Mouse (Mus musculus): Measurements from ENCODE around the gene Slc6a18.

Gene Slc6a18

GRCm38 (mm10) chr13:73684412-73684811 is 6.6 kb upstream of the Slc6a18 start:
- DNase-seq = no peak

GRCm38 (mm10) chr13:73683682-73684081 is 5.9 kb upstream of the Slc6a18 start:
- no peak for DNase-seq

GRCm38 (mm10) chr13:73682226-73682625 is 4.4 kb upstream of the Slc6a18 start:
- no peak for DNase-seq

- no peak for DNase-seq
Observed at GRCm38 (mm10) chr13:73680394-73680793, 2.6 kb upstream of the Slc6a18 start.

DNA sequence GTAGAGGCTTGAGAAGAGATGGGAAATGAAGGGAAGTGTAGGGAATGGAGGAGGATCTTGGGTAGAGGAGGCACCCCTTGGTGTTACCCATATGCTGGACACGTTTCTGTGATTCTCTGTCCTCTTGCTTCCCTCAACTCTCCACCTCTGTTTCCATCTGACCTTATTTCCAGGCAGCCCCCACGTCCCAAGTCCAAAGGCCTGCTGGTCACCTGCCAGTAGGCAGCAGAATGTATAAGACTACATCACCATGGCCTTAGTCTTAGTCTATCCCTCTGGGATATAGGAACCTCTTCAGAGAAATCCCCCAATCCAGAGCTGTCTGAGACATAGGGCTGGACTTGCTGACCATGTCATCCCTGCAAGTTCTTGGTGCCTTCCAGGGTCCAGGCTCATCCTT is 1.5 kb upstream of the Slc6a18 start:
- DNase-seq = no peak

- DNase-seq = no peak
Observed at GRCm38 (mm10) chr13:73675161-73675560, 2.7 kb downstream of the Slc6a18 start.

GRCm38 (mm10) chr13:73660163-73660695 is 17.6 kb downstream of the Slc6a18 start:
- DNase-seq = no peak

GRCm38 (mm10) chr13:73658953-73659352 is 18.9 kb downstream of the Slc6a18 start:
- DNase-seq = no peak

GRCm38 (mm10) chr13:73654976-73655375 is 22.8 kb downstream of the Slc6a18 start:
- DNase-seq = no peak

- DNase-seq = no peak
Observed at GRCm38 (mm10) chr13:73653266-73653665, 24.6 kb downstream of the Slc6a18 start.

DNA sequence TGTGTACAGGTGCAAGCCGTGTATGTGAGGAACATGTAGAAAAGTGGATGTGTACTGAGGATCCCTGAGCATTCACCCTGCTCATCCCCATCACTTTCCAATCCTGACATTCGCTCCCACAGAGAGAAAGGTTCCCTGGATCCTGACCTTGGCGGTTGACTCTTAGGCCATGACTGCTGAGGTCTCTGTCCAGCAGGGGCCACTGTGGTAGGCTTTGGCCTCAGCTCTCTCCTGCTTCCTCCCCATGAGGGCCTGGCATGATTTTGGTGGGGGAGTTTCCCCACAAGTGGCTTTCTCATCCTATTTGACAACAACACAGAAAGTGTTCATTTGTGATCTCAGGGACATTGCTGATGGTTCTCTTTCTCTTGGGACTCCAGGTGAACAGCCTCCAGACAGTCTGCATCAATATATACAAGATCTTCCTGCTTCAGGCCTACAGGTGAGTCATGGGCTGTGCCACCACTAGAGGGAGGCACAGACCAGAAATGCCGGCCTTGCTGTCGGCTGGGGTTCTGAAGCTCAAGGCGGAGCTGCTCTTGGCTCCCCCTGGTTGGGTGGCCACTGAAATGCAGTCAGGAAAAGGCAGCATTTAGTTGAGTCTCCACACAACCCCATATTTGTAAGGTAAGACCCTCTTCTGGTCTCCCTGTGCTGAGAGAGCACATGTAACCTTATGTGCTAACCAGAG is 31.3 kb downstream of the Slc6a18 start:
- DNase-seq = peak; percentile 82 to 88

GRCm38 (mm10) chr13:73641296-73641695 is 36.5 kb downstream of the Slc6a18 start:
- peak; percentile 19 to 59 for DNase-seq

- DNase-seq = no peak
Observed at GRCm38 (mm10) chr13:73637826-73638225, 40.0 kb downstream of the Slc6a18 start.

DNA sequence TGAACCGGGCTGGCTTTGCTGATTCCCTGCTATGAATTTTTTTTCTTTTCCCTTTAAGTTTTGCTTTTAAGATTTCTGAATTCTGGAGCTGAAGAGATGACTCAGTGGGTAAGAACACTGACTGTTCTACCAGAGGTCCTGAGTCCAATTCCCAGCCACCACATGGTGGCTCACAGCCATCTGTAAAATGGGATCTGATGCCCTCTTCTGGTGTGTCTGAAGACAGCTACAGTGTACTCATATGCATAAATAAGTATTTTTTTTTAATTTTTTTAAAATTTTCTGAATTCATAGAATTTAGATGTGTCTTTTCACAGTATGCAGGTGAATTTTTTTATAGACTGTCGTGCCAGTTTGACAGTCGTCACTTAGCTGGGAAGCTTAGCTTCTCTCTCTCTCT is 46.0 kb downstream of the Slc6a18 start:
- no peak for DNase-seq

DNA sequence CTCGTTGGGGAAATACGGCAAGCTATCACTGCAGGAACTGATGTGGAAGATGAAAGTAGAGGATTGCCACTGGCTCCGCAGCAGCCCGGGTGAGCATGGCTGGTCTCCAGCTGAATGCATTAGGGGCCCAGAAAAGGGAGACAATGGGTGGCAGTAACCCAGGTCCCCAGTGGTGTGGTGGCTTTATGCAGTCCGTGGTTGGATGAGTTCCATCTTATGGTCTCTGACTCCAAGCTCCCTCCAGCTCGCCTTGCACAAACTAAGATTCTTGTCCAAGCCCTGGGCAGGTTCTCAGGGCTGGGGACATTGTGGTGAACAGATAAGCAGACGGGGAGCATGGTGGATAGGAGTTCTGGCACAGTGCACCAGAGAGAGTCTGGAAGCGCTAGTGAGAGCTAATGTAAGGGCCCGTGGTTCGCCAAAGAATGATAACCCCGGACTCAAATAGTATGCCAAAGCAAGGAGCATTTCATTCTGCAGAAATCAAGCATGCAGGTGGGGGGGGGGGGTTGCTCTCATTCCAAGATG is 49.2 kb downstream of the Slc6a18 start:
- no peak for DNase-seq

GRCm38 (mm10) chr13:73626745-73627549 is 50.9 kb downstream of the Slc6a18 start, which contains the start of gene Tert:
TSS of gene Tert (plus strand) at chr13:73626911.
- peak; percentile 72 to 77 for DNase-seq

GRCm38 (mm10) chr13:73626410-73626744 is 51.4 kb downstream of the Slc6a18 start:
- no peak for DNase-seq

DNA sequence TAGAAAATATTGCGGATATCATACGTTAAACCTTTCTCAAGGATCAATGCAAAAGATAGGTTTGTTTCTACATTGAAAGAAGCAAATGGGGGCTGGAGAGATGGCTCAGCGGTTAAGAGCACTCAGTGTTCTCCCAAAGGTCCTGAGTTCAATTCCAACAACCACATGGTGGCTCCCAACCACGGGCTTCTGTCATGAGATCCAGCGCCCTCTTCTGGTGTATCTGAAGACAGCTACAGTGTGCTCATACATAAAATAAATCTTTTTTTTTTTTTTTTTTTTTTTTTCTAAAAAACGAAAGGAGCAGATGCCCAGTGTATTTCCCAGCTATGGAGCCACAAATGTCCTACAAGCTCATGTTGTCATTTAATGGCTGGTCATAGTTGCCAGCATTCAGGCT is 57.2 kb downstream of the Slc6a18 start:
- no peak for DNase-seq

DNA sequence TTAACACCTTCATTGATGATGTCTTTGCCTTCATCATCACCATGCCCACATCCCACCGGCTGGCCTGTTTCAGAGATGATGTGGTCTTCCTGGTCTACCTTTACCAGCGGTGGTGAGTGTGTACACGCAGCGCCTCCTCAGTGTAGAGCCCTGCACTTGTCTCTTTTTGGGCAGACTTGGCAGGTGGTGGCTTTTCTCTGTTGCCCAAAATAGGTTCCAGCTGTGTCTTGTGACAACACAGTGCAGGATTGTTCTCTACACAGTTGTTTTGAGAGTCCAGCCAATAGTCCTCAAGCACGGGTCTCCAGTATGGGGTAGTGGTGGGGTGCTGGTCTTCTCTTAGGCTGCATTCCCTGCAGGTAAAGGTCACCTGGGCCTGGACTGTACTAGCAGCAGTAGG is 59.4 kb downstream of the Slc6a18 start:
- DNase-seq = no peak

All from thymus, postnatal 36 days (tissue).